Mouse (Mus musculus): ENCODE results near the gene Aicda.

The Aicda gene

GRCm38 (mm10) chr6:122604260-122604659 lies 50.7 kb downstream of the Aicda start:
- POLR2A ChIA-PET, result interaction anchor here in 3 of 4 experiments (0.7 to 8.6 kb wide), 12 partner anchors 11 to 263 kb away, joined by 3 to 257 read pairs (median 4); partner anchors contain the start of gene Dppa3 (in 1 of the 3)
- CTCF ChIA-PET, result interaction anchor here in 2 of 4 experiments (1.1 to 2.4 kb wide), 4 partner anchors 10 to 65 kb away, joined by 3 to 10 read pairs (median 6); no protein-coding TSS in a partner anchor

GRCm38 (mm10) chr6:122605483-122605882 lies 51.9 kb downstream of the Aicda start:
- ChIA-PET POLR2A (interaction anchor here in 3 of 4 experiments (0.6 to 10.4 kb wide), 24 partner anchors 9 to 297 kb away, joined by 3 to 257 read pairs (median 6); partner anchors contain the start of genes Dppa3 (in 2 of the 3), M6pr (in 1 of the 3) and Phc1 (in 1 of the 3)), CTCF (interaction anchor here in 3 of 4 experiments (0.6 to 3.6 kb wide), 15 partner anchors 8 to 273 kb away, joined by 3 to 24 read pairs (median 4); no protein-coding TSS in a partner anchor)

GRCm38 (mm10) chr6:122606661-122607060 lies 53.1 kb downstream of the Aicda start:
- ChIA-PET CTCF (interaction anchor here in 3 of 4 experiments (0.5 to 3.6 kb wide), 5 partner anchors 12 to 62 kb away, joined by 3 to 24 read pairs (median 7); no protein-coding TSS in a partner anchor), POLR2A (interaction anchor here (0.6 to 10.4 kb wide), 48 partner anchors 8 to 298 kb away, joined by 3 to 257 read pairs (median 14); partner anchors contain the start of genes Phc1 (in 3 of the 4), Dppa3 (in 2 of the 4), Nanog (in 2 of the 4) and M6pr (in 1 of the 4))

DNA sequence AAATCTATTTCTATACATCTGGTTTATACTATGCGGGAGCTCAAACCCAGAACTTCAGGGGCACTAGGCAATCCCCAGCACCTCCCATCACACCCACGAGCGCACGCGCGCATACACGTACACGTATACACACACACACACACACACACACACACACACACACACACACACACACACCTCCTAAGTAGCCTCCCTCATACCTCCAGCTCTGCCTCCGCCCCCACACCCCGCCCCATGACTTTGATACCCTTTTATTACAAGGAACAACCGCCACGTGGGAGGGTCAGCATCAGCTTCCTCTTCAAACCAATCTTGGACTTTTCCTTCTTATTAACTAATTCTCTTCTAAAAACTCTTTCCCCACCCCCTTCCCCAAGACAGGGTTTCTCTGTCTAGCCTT lies 54.1 kb downstream of the Aicda start:
- POLR2A ChIA-PET, result interaction anchor here (0.5 to 10.4 kb wide), 144 partner anchors 8 to 1885 kb away, joined by 3 to 257 read pairs (median 6); partner anchors contain the start of genes Dppa3 (in 3 of the 4), Nanog (in 3 of the 4), Phc1 (in 3 of the 4) and Aicda (in 1 of the 4)
- CTCF ChIA-PET, result interaction anchor here in 3 of 4 experiments (0.6 to 3.6 kb wide), 9 partner anchors 12 to 1815 kb away, joined by 3 to 24 read pairs (median 6); no protein-coding TSS in a partner anchor

GRCm38 (mm10) chr6:122608434-122609376 lies 55.1 kb downstream of the Aicda start:
- POLR2A ChIA-PET, result interaction anchor here (0.6 to 10.4 kb wide), 167 partner anchors 7 to 1884 kb away, joined by 3 to 257 read pairs (median 5); partner anchors contain the start of genes Dppa3 (in 3 of the 4), Nanog (in 3 of the 4), Phc1 (in 3 of the 4) and Necap1 (in 2 of the 4)
- CTCF ChIA-PET, result interaction anchor here (0.5 to 3.6 kb wide), 19 partner anchors 15 to 1107 kb away, joined by 3 to 24 read pairs (median 4); partner anchors contain the start of gene Dppa3 (in 1 of the 4)

DNA sequence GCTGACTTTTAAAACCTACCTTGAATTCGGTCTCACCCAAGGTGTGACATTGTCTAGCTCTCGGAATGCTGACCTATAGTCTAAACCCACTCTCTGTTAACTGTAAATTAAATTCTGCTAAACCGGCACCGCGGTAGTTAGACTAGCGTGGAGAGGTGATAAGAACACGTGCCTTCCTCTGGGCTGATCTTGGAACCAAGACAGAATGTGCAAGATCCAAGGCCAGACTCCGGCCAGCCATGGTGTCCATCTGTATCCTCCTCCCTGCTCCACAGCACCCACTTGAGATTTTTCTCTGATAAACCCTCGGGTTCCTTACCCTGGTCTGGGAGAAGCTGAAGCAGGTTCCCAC lies 55.8 kb downstream of the Aicda start:
- POLR2A ChIA-PET, result interaction anchor here (0.5 to 10.4 kb wide), 111 partner anchors 7 to 1414 kb away, joined by 3 to 257 read pairs (median 8); partner anchors contain the start of genes Dppa3 (in 3 of the 4), Nanog (in 3 of the 4), Phc1 (in 3 of the 4) and Apobec1 (in 1 of the 4)
- CTCF ChIA-PET, result interaction anchor here in 3 of 4 experiments (0.6 to 2.3 kb wide), 11 partner anchors 14 to 274 kb away, joined by 3 to 15 read pairs (median 5); partner anchors contain the start of gene Dppa3 (in 1 of the 3)

- ChIA-PET POLR2A (interaction anchor here (0.5 to 10.4 kb wide), 92 partner anchors 8 to 1415 kb away, joined by 3 to 257 read pairs (median 10); partner anchors contain the start of genes Dppa3 (in 3 of the 4), Nanog (in 3 of the 4), Phc1 (in 3 of the 4) and Apobec1 (in 2 of the 4)), CTCF (interaction anchor here in 3 of 4 experiments (0.6 to 2.3 kb wide), 11 partner anchors 14 to 274 kb away, joined by 3 to 15 read pairs (median 4); partner anchors contain the start of gene Dppa3 (in 1 of the 3))
Measured at GRCm38 (mm10) chr6:122609771-122610170, 56.2 kb downstream of the Aicda start, which contains the start of gene Gdf3. Gdf3 (minus strand) TSS chr6:122610087.

DNA sequence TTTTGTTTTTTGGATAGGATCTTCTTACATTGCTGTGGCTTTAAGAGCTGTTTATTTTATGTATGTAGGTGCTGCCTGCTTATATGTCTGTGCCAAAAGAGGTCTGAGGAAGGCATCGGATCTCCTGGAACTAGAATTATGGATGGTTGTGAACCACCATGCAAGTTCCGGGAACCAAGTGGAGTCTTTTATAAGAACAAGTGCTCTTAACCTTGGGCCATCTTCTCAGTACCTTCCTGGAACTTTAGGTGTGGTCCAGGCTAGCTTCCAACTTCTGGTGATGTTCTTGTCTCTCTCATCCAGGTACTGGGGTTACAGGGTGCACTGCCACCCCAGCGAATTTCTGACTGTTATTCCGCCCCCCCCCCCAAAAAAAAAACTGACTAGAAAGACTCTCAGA lies 58.8 kb downstream of the Aicda start:
- ChIA-PET POLR2A (interaction anchor here in 2 of 4 experiments (0.6 to 10.4 kb wide), 7 partner anchors 10 to 90 kb away, joined by 3 to 257 read pairs (median 12); partner anchors contain the start of genes Dppa3 (in 2 of the 2) and Apobec1 (in 1 of the 2)), CTCF (interaction anchor here in 1 of 4 experiments (0.7 kb wide), 1 partner anchor 309 kb away, joined by 5 read pairs; no protein-coding TSS in a partner anchor)
